Mouse (Mus musculus) hindbrain, embryonic 15.5 days (tissue): Measurements from ENCODE around the gene Mxi1. TPM values are rescaled to one million over a fixed set of nuclear protein-coding genes. Genes with fewer than 3 reads are reported as not detected.

Experiments used
- ATAC-seq: fragments of 200-750 bp; cut with Nextera tagmentation; 2 replicates; pipeline ENCODE4 v1.8.0; 2017; ENCODE audit warnings: low read depth, moderate number of reproducible peaks, moderate TSS enrichment; ENCODE audit not compliant: low FRiP score
- H3K27ac ChIP-seq: fragments of 300-500 bp; sonication (generic); replicated peaks from 2 replicates; pipeline ENCODE4 v1.5.1; 2015; ENCODE audit warnings: mild to moderate bottlenecking, inconsistent platforms
- H3K27me3 ChIP-seq: fragments of 300-500 bp; sonication (generic); 2 replicates; pipeline ENCODE4 v1.6.1; 2015; ENCODE audit warnings: control low read depth, inconsistent platforms
- H3K36me3 ChIP-seq: fragments of 300-500 bp; sonication (generic); 2 replicates; pipeline ENCODE4 v1.6.1; 2015; ENCODE audit warnings: control low read depth, inconsistent platforms
- H3K4me1 ChIP-seq: fragments of 300-500 bp; sonication (generic); replicated peaks from 2 replicates; pipeline ENCODE4 v1.6.1; 2015; ENCODE audit warnings: control low read depth, inconsistent platforms
- H3K4me2 ChIP-seq: fragments of 300-500 bp; sonication (generic); 2 replicates; pipeline ENCODE4 v1.6.1; 2015; ENCODE audit warnings: moderate library complexity, mild to moderate bottlenecking, inconsistent platforms
- H3K4me3 ChIP-seq: fragments of 300-500 bp; sonication (generic); 2 replicates; pipeline ENCODE4 v1.5.1; 2015; ENCODE audit warnings: mild to moderate bottlenecking, inconsistent platforms
- H3K9ac ChIP-seq: fragments of 300-500 bp; sonication (generic); 2 replicates; pipeline ENCODE4 v1.6.1; 2015; ENCODE audit warnings: inconsistent platforms
- H3K9me3 ChIP-seq: fragments of 300-500 bp; sonication (generic); 2 replicates; pipeline ENCODE4 v1.6.1; 2016; ENCODE audit warnings: control low read depth, inconsistent platforms
- WGBS: fragments of 180-500 bp; shearing (Covaris S2); methylation state at CpG from one replicate; pipeline ENCODE4 v1.1.7; 2015; 5-methylcytosine and 5-hydroxymethylcytosine counted together
- polyA plus RNA-seq: library from polyadenylated mRNA; unstranded; fragments of >200 nt; fragmentation: Nextera tagmentation; extraction: Ambion mirVana; gene quantifications from 2 replicates; pipeline ENCODE4 v1.2.1, GENCODE M21; 2015

Gene Mxi1
- polyA plus RNA-seq, 1 experiment from 2014 or later, result 52.7 TPM

- Histone ChIP-seq H3K36me3 (no peaks in the 10 kb centered on the region), H3K4me3 (no peak overlapping the region), H3K9ac (no peak overlapping the region), H3K4me2 (peak overlapping the region; percentile 36), H3K27me3 (no peaks in the 10 kb centered on the region), H3K9me3 (no peaks in the 10 kb centered on the region), H3K27ac (no peak overlapping the region), H3K4me1 (peaks cover 9% of the 10 kb centered on the region)
- WGBS, result 27% methylated on average over 6 of the region's 6 CpGs
- ATAC-seq, result no peak
Observed at GRCm38 (mm10) chr19:53307219-53307618, 3.1 kb upstream of the Mxi1 start.

- no peak for ATAC-seq
- Histone ChIP-seq H3K36me3 (no peaks in the 10 kb centered on the region), H3K27ac (no peak overlapping the region), H3K9me3 (no peaks in the 10 kb centered on the region), H3K27me3 (no peaks in the 10 kb centered on the region), H3K9ac (no peak overlapping the region), H3K4me2 (peak overlapping the region; percentile 89), H3K4me1 (peaks cover 13% of the 10 kb centered on the region), H3K4me3 (peak overlapping the region; percentile 73)
- WGBS, result 19% methylated on average over 4 of the region's 4 CpGs
Observed at GRCm38 (mm10) chr19:53309631-53310030, 687 bp upstream of the Mxi1 start.

- H3K9me3 ChIP-seq, result no peaks in the 10 kb centered on the region
- H3K9ac ChIP-seq, result peak overlapping the region; percentile 68
- H3K4me1 ChIP-seq, result peaks cover 26% of the 10 kb centered on the region
- H3K4me3 ChIP-seq, result peak overlapping the region; percentile 73
- H3K36me3 ChIP-seq, result no peaks in the 10 kb centered on the region
- peak overlapping the region; percentile 94 for H3K27ac ChIP-seq
- ATAC-seq, result no peak
- no peaks in the 10 kb centered on the region for H3K27me3 ChIP-seq
- WGBS, result under 1% methylated on average over 44 of the region's 48 CpGs
- peak overlapping the region; percentile 89 for H3K4me2 ChIP-seq
Observed at GRCm38 (mm10) chr19:53310771-53311523, 629 bp downstream of the Mxi1 start.

- Histone ChIP-seq H3K4me2 (peak overlapping the region; percentile 89), H3K36me3 (no peaks in the 10 kb centered on the region)
- ATAC-seq, result no peak
Observed at GRCm38 (mm10) chr19:53311524-53312335, 1.4 kb downstream of the Mxi1 start.

GRCm38 (mm10) chr19:53312336-53312871 lies 2.1 kb downstream of the Mxi1 start:
- H3K27me3 ChIP-seq, result no peaks in the 10 kb centered on the region
- H3K9me3 ChIP-seq, result no peaks in the 10 kb centered on the region
- peak overlapping the region; percentile 94 for H3K27ac ChIP-seq
- under 1% methylated on average over 26 of the region's 26 CpGs for WGBS
- peak overlapping the region; percentile 73 for H3K4me3 ChIP-seq
- H3K36me3 ChIP-seq, result no peaks in the 10 kb centered on the region
- peak overlapping the region; percentile 89 for H3K4me2 ChIP-seq
- H3K9ac ChIP-seq, result peak overlapping the region; percentile 68
- peaks cover 20% of the 10 kb centered on the region for H3K4me1 ChIP-seq
- no peak for ATAC-seq

More at GRCm38 (mm10) chr19:53311524-53312335, 1.4 kb downstream of the Mxi1 start:
- Histone ChIP-seq H3K4me1 (peaks cover 26% of the 10 kb centered on the region), H3K9ac (peak overlapping the region; percentile 68), H3K4me3 (peak overlapping the region; percentile 73), H3K9me3 (no peaks in the 10 kb centered on the region), H3K27me3 (no peaks in the 10 kb centered on the region), H3K27ac (peak overlapping the region; percentile 94)
- under 1% methylated on average over 37 of the region's 37 CpGs for WGBS

- H3K4me3 ChIP-seq, result peak overlapping the region; percentile 73
- H3K9me3 ChIP-seq, result no peaks in the 10 kb centered on the region
- peak; percentile 8; the same call in 1 of the 2 replicates for ATAC-seq
- H3K9ac ChIP-seq, result peak overlapping the region; percentile 68
- no peaks in the 10 kb centered on the region for H3K27me3 ChIP-seq
- no peaks in the 10 kb centered on the region for H3K36me3 ChIP-seq
- H3K4me2 ChIP-seq, result peak overlapping the region; percentile 89
- H3K4me1 ChIP-seq, result peaks cover 27% of the 10 kb centered on the region
- H3K27ac ChIP-seq, result peak overlapping the region; percentile 94
- under 1% methylated on average over 63 of the region's 63 CpGs for WGBS
Observed at GRCm38 (mm10) chr19:53312951-53313683, 2.8 kb downstream of the Mxi1 start.

GRCm38 (mm10) chr19:53313684-53314443 lies 3.5 kb downstream of the Mxi1 start:
- ATAC-seq, result peak; percentile 86
- H3K36me3 ChIP-seq, result no peaks in the 10 kb centered on the region
- H3K27me3 ChIP-seq, result no peaks in the 10 kb centered on the region
- H3K4me2 ChIP-seq, result peak overlapping the region; percentile 89
- peak overlapping the region; percentile 68 for H3K9ac ChIP-seq
- no peaks in the 10 kb centered on the region for H3K9me3 ChIP-seq
- H3K4me3 ChIP-seq, result peak overlapping the region; percentile 73
- peaks cover 34% of the 10 kb centered on the region for H3K4me1 ChIP-seq
- H3K27ac ChIP-seq, result peak overlapping the region; percentile 94
- WGBS, result under 1% methylated on average over 52 of the region's 52 CpGs

GRCm38 (mm10) chr19:53314530-53315208 lies 4.4 kb downstream of the Mxi1 start:
- 50% methylated on average over 16 of the region's 16 CpGs for WGBS
- peaks cover 34% of the 10 kb centered on the region for H3K4me1 ChIP-seq

GRCm38 (mm10) chr19:53315209-53315654 lies 4.9 kb downstream of the Mxi1 start:
- no peaks in the 10 kb centered on the region for H3K36me3 ChIP-seq
- no peaks in the 10 kb centered on the region for H3K27me3 ChIP-seq
- 82% methylated on average over 7 of the region's 7 CpGs for WGBS
- peak overlapping the region; percentile 89; the same call in 1 of the 2 replicates for H3K4me2 ChIP-seq
- peaks cover 31% of the 10 kb centered on the region for H3K4me1 ChIP-seq
- no peaks in the 10 kb centered on the region for H3K9me3 ChIP-seq
- no peak overlapping the region for H3K27ac ChIP-seq
- no peak overlapping the region for H3K9ac ChIP-seq
- ATAC-seq, result no peak
- no peak overlapping the region for H3K4me3 ChIP-seq

More at GRCm38 (mm10) chr19:53314530-53315208, 4.4 kb downstream of the Mxi1 start:
- H3K9me3 ChIP-seq, result no peaks in the 10 kb centered on the region
- H3K27ac ChIP-seq, result peak overlapping the region; percentile 94
- 0 out of 2 replicates have a peak overlapping the region, but pooled peaks have one; percentile 7 for H3K9ac ChIP-seq
- H3K36me3 ChIP-seq, result no peaks in the 10 kb centered on the region
- no peaks in the 10 kb centered on the region for H3K27me3 ChIP-seq
- H3K4me2 ChIP-seq, result peak overlapping the region; percentile 89
- ATAC-seq, result no peak
- peak overlapping the region; percentile 73 for H3K4me3 ChIP-seq

- no peak for ATAC-seq
- WGBS, result 83% methylated on average over 8 of the region's 8 CpGs
- Histone ChIP-seq H3K4me2 (no peak overlapping the region), H3K27me3 (no peaks in the 10 kb centered on the region), H3K27ac (no peak overlapping the region), H3K36me3 (no peaks in the 10 kb centered on the region), H3K9me3 (no peaks in the 10 kb centered on the region), H3K9ac (no peak overlapping the region), H3K4me3 (no peak overlapping the region), H3K4me1 (peaks cover 31% of the 10 kb centered on the region)
Observed at GRCm38 (mm10) chr19:53316105-53316504, 5.8 kb downstream of the Mxi1 start.
